Mouse (Mus musculus) C2C12 (cell line): ENCODE results near the gene Gm20388.

Source experiments
- CEBPB ChIP-seq: IDR thresholded peaks from one replicate; pipeline ENCODE4 v1.6.1; 2011; ENCODE audit warnings: low read depth, mild to moderate bottlenecking, control low read depth, moderate library complexity
- CTCF ChIP-seq: IDR thresholded peaks from one replicate; pipeline ENCODE4 v1.5.1; 2011; ENCODE audit not compliant: control insufficient read depth, insufficient read depth, insufficient read length
- FOSL1 ChIP-seq: IDR thresholded peaks from one replicate; pipeline ENCODE4 v1.8.0; 2011; ENCODE audit warnings: mild to moderate bottlenecking, low read length; ENCODE audit not compliant: poor library complexity, insufficient read depth, severe bottlenecking
- MAX ChIP-seq: IDR thresholded peaks from one replicate; pipeline ENCODE4 v1.6.1; 2011; ENCODE audit warnings: mild to moderate bottlenecking, control low read depth
- MYOD1 ChIP-seq: IDR thresholded peaks from one replicate; pipeline ENCODE4 v1.6.1; 2011; ENCODE audit warnings: low read depth; ENCODE audit not compliant: control insufficient read depth, insufficient read length
- MYOG ChIP-seq: IDR thresholded peaks from one replicate; pipeline ENCODE4 v1.6.1; 2011; ENCODE audit not compliant: control insufficient read depth, insufficient read length; ENCODE audit errors: extremely low read depth
- USF1 ChIP-seq: IDR thresholded peaks from one replicate; pipeline ENCODE4 v1.6.1; 2011; ENCODE audit warnings: low read depth, mild to moderate bottlenecking, control low read depth, moderate library complexity

GRCm38 (mm10) chr8:122784756-122785155 lies 2874.1 kb downstream of the Gm20388 start:
- no peak for TF ChIP-seq MAX
- no peak for TF ChIP-seq USF1
- TF ChIP-seq CTCF = no peak
- TF ChIP-seq CEBPB = no peak
- no peak for TF ChIP-seq FOSL1
- no peak for TF ChIP-seq MYOD1
- no peak for TF ChIP-seq MYOG
